Mouse (Mus musculus) T-helper 2 cell (primary cell): ENCODE measurements at regions not wholly inside any gene's neighbourhood (a gene's known extent, or its start where the extent isn't known, plus 50 kb on each side); places are given as distances from the start of the nearest gene placed in this dataset.

Experiments used
- in situ Hi-C: fragments of 300-600 bp; cut with MboI, MseI; formaldehyde crosslinking; loops from one replicate; pipeline ENCODE4 v1.15.1; 2025; ENCODE audit warnings: high pct_unique_total_duplicates

- in situ Hi-C loops = no loop called here
Measured at GRCm38 (mm10) chr1:56206615-56207267, 430.5 kb downstream of the Hsfy2 start.

GRCm38 (mm10) chr1:56195224-56195623 is 442.0 kb downstream of the Hsfy2 start:
- in situ Hi-C loops = no loop called here

GRCm38 (mm10) chr1:56183503-56184198 is 453.6 kb downstream of the Hsfy2 start:
- in situ Hi-C loops = no loop called here

- in situ Hi-C loops = no loop called here
Measured at GRCm38 (mm10) chr1:56179206-56179985, 457.8 kb downstream of the Hsfy2 start.

- in situ Hi-C loops = no loop called here
Measured at GRCm38 (mm10) chr1:56171157-56171556, 466.1 kb downstream of the Hsfy2 start.

- in situ Hi-C loops = no loop called here
Measured at GRCm38 (mm10) chr1:56168712-56169111, 468.5 kb downstream of the Hsfy2 start.

- in situ Hi-C loops = no loop called here
Measured at GRCm38 (mm10) chr1:56168063-56168462, 469.2 kb downstream of the Hsfy2 start.

GRCm38 (mm10) chr1:56165228-56165627 is 472.0 kb downstream of the Hsfy2 start:
- in situ Hi-C loops = no loop called here

- in situ Hi-C loops = no loop called here
Measured at GRCm38 (mm10) chr1:56164366-56164765, 472.9 kb downstream of the Hsfy2 start.

- in situ Hi-C loops = no loop called here
Measured at GRCm38 (mm10) chr1:56130951-56131350, 506.3 kb downstream of the Hsfy2 start.

- in situ Hi-C loops = no loop called here
Measured at GRCm38 (mm10) chr1:56089254-56089834, 547.9 kb downstream of the Hsfy2 start.

- in situ Hi-C loops = no loop called here
Measured at GRCm38 (mm10) chr1:56088357-56088756, 548.9 kb downstream of the Hsfy2 start.

- in situ Hi-C loops = no loop called here
Measured at GRCm38 (mm10) chr1:56076757-56077156, 560.5 kb downstream of the Hsfy2 start.

- in situ Hi-C loops = no loop called here
Measured at GRCm38 (mm10) chr1:56072255-56072654, 565.0 kb downstream of the Hsfy2 start.

GRCm38 (mm10) chr1:56063474-56063873 is 573.8 kb downstream of the Hsfy2 start:
- in situ Hi-C loops = no loop called here
